Mouse (Mus musculus) mature B cell (primary cell): Measurements from ENCODE around the gene Bmpr1b.
"Not testable (repeated sequence)": the region's sequence is repeated elsewhere in the genome, so short reads cannot be mapped to it uniquely, and the experiment has no call there.

Source experiments
- in situ Hi-C: fragments of 300-500 bp; cut with MboI; formaldehyde crosslinking; loops from 2 replicates; pipeline ENCODE4 v1.14.3; 2019

Bmpr1b gene

DNA sequence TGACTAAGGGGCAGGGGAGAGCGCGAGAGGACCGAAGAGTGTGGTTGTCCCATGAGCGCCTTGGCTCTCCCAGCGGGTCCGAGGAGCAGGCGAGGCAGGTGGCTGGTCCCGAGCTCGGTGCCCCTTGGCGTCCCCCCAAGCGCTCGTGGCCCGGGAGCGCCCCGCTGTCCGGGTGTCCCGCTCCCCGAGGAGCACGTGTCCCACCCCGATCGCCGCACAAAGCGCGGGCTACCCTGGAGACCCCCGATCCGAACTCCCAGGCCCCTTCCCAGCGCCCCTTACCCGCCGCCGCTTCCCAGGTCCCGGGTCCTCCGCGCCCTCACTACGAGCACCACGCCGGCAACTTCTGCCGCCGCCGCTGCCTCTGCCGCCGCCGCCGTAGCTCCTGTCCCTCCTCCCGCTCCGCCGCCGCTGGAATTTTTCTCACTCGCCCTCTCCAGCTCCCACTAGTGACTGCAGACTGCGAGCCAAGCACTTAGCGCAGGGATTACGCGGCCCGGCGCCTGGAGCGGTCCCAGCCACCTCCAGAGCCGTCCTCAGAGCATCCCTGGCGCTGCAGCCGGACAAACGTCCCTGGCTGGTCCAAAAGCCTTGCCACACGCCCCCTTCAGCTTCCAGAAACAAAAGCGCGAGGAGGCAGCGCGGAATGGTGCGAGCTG is at the start of gene Bmpr1b:
TSS of gene Bmpr1b (minus strand) at position 563 of the 659 bp plus-strand sequence.
- in situ Hi-C loops: no loop called here

DNA sequence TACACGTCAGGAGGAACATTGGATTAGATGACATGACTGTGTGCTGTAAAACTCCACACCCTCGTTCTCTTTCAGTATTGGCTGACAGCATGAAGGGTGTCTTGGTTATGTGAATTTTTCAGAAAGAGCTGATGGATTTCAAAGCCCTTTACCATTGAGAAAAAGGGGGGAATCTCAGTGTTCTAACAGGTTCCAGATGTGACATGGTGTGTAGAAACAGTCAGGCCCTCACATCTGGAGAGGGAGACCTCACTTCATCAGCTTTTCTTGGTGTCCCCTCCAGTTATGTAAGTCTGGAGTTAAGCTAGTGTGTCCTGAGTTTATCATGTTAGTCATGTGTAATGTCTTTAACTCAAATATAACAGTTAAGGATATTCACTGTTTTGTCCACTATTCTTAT is 43.6 kb upstream of the Bmpr1b start:
- in situ Hi-C loops: no loop called here

DNA sequence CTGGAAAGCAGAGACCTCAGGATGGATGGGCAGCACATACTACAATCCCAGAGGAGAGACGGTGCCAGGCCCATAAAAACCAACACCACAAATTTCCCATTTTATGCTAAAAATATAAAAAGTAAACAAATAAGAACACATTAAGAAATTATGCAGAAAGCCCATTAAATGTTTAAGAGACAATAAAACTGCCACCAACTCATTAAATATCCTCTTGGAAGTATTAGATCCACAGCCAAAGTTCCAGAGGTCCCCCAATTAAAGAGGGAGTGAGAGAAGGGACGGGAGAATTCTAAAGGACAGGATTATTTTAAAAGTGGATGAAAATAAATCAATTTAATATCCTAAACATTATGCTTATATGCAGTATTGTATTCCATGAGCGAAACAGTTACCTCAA is 43.0 kb upstream of the Bmpr1b start:
- in situ Hi-C loops: no loop called here

DNA sequence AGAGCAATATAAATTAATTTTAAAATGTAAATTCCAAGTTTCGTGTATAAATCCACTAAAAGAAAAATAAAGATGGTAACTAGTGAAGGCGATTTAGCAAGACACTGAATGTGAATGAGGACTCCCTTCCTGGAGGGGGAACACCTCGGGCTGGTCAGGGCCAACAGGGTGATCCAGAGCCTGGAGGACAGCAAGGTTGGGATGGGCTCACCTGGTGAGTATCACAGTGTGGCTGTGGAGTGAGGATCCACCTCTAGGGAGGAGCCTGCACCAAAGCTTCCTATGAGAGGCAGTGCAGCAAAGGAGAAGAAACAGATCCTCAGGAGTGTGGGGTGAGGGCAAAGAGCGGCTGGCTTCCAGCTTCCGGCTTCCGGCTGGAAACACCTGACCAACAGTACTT is 40.8 kb upstream of the Bmpr1b start:
- in situ Hi-C loops: no loop called here

DNA sequence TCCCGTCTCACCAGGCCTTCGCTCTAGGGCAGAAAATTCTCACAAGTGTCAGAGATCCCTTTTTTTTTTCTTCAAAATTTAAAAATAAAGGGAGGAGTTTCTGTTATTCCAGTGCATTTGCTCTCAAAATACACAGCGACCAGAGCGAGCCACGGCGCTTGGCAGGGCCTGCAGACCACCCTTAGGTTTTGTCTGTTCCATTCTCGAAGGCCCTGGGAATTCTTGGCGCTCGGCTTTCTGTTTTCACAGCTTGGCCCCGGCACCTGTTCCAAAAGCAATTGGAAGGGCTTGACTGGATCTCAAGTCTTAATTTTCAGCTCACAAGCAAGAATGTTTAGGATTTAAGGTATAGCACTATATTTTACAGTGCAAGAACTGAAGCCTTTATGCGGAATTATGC is 39.8 kb upstream of the Bmpr1b start:
- in situ Hi-C loops: no loop called here

DNA sequence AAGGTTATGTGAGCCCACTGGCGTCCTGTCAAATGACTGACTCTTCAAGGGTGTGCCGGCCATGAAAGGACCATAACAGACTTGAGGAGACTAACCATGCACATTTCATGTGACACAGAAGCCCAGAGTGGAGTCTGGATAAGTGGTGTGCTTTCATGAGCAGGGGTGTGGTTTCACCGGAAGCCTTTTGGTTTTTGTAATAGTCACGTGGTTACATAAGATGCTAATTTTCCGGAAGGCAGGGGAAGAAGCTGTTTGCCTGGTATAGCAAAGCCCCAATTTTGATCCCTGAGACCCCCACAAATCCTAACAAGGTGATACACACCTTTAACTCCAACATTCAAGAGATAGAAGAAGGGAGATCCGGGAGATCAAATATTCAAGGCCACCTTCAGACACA is 38.3 kb upstream of the Bmpr1b start:
- in situ Hi-C loops: no loop called here

DNA sequence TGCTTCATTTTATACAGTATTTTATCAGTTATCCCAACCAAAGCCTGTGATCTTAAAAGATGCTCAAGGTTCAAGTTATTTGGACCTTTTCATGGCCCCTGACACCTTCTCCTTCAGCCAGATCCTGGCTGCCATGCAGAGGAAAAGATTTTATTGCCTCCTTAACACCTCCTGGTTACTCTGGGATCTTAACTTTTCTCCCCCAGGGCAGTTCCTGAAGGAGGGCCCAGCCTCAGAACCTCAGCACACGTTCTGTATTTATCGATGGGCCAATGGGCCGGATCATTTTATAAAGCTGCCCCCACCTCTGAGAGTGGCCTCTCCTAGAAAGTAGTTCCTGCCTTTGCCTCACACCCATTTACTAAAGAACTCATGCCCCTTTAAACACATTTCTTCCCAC is 37.1 kb upstream of the Bmpr1b start:
- in situ Hi-C loops: no loop called here

DNA sequence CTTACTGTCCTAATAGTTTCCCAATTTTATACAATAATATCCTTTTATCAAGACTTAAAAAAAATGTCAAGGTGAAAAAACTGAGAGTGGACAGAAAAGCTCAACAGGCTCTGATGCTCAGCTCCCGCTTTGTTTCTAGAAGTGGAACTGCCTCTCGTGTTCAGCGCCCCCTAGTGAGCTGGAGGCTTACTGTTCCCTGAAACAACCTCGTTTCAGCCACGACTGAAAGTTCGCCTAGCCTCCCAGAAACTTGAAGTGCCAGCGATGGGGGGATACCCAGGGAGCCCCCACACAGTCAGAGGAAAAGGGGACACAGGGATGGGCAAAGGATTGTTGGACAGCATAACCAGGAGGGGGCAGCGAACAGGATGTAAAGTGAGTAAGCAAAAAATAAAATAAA is 26.9 kb upstream of the Bmpr1b start:
- in situ Hi-C loops: no loop called here

DNA sequence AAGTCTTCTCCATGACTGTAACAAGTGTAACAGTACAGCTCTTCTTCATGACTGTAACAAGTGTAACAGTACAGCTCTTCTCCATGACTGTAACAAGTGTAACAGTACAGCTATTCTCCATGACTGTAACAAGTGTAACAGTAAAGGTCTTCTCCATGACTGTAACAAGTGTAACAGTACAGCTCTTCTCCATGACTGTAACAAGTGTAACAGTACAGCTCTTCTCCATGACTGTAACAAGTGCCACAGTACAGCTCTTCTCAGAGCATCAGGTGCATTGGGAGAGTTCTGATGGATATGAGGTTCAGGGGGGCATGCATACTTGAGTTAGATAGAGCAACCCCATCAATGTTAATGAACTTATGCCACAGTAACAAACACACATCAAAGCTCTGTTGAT is 22.4 kb upstream of the Bmpr1b start:
- in situ Hi-C loops: not testable (repeated sequence)

DNA sequence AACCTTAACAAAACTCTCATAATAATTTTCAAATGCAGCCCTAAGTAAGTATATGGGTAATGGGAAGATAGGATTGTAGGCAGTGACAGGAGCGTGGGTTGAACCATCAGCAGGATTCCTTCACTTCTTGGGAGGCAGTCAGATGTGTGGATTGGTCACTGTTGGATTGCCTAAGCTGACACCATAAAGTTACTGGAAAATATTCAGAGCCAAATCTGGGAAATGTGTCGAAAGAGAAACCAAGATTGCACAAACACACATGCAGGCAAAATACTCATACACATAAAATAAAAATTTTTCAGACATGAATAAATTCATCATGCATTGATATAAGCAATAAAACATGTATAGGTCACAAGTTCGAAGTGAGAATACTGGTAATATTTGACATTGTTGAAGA is 17.3 kb upstream of the Bmpr1b start:
- in situ Hi-C loops: no loop called here

DNA sequence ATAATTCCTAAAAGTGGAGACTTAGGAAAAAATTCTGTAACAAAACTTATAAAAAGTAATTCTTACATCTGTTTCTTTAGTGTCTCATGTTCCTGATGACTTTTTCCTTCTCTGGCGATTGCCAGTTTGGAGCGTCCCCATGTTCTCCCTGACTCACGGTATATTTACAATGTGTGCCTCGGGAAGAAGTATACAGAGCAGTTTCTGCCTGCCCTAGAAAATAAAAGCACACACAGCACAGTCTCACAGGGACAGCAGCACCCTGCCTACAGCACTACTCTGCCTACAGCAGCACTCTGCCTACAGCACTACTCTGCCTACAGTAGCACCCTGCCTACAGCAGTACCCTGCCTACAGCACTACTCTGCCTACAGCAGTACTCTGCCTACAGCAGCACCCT is 4.8 kb upstream of the Bmpr1b start:
- in situ Hi-C loops: no loop called here

DNA sequence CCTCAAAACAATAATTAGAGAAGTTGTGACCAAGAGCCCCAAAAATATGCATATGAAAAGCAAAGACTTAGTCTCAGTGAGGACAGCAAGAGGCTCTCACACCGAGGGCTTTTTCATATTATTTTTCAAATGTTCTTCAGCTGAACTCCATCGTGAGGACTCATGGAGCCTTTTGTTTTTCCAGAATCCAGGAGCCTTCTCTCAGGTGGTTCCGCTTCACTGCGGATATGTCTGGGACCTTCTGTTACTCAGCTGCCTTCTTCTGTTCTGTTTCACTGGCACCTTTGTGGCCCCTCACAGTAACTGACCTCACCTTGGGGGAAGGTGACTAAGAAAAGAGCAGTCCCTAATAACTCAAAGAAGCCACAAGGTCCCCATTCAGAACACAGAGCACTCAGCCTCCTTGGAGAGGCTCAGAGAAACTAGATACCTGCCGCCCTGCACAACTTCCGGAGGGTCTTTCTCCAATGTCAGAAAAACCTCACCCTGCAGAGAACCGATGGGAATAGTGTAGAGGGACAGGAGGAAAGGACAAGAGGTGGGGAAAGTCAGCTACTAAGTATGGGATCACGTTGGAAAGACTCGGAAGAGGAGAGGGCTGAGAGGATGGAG is 868 bp downstream of the Bmpr1b start:
- in situ Hi-C loops: no loop called here

DNA sequence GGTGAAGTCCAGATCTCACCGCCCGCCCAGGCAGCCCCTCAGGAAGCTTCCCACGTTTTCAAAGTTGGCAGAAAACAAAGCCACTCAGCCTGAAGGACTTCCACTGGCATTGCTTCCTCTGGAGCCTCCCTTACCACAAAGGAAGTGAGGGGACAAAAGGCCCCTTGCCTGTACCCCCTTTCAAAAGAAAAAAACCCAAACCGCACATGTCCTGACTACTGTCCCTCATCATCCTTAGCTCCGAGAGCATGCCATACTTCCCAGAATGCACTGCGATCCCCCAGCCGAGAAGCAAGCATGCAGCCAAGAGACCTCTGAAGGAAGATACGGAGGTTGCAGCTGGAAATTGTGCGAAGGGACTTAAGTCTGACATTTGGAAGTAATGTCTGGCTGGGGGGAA is 4.2 kb downstream of the Bmpr1b start:
- in situ Hi-C loops: no loop called here

DNA sequence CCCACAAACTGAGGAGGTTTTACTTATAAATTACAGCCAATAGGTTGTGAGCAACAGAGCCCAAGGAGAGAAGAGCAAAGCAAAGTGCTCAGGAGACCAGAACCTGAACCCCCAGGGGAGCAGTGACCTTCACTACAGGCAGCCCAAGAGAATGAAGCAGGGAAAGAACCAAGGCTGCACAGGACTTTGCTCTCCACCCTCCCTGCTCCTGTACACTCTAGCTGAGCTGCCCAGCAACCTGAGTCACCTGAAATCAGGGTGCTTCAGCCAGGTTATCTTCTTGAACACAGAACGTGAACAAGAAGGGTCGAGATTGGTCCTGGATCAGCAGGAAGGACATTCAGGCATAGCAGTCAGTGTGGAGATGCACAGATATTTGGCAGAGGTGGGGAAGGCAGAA is 5.3 kb downstream of the Bmpr1b start:
- in situ Hi-C loops: no loop called here

DNA sequence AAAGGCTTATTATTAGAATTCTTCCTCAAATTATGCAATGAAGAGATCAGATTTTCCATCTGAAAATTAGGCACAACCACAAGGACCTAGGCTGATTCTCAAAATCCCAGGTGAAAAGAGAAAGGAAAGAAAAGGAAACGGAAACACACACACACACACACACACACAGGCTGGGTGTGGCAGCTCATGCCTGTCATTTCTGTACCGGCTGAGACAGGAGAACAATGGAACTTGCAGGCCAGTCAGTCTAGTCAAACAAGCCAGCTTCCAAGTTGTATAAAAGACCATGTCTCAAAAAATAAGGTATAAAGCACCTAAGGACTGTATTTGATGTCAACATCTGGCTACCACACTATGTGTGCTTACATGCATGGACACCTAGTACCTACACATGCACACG is 7.8 kb downstream of the Bmpr1b start:
- in situ Hi-C loops: no loop called here

DNA sequence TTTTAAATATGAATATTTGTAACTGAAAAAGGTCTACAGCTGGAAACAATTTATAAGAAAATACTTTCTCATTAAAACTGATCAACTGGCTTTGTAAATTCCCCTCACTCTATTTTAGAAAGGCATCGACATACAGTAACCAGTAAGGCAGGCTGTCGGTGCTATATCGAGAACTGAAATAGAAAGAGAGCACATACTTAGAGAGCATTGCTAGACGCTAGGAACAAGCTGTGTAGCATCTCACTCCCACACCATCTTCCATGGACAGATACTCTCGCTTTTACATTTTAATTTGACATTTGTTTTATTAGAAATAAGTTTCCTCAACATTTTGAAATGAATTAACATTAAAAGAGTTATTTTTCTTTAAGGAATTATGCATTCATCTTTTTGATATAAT is 17.2 kb downstream of the Bmpr1b start:
- in situ Hi-C loops: no loop called here

DNA sequence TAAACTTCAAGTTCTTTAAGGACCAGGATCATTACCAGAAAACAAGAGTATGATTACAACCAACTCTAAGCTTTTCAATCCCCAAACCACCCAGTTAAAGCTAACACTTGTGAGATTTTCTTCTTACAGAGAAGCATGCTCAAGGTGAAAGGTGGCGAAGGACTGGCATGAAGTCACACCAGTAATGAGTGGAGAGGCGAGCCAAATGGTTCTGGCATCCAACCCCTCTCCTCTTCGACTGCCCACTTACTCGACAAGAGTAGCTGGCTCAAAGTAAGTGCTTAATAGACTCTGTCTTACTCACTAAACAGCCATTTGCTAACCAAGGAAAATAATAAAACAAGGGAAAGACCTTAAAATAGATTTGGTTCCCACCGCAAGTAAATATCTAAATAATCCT is 30.4 kb downstream of the Bmpr1b start:
- in situ Hi-C loops: no loop called here

DNA sequence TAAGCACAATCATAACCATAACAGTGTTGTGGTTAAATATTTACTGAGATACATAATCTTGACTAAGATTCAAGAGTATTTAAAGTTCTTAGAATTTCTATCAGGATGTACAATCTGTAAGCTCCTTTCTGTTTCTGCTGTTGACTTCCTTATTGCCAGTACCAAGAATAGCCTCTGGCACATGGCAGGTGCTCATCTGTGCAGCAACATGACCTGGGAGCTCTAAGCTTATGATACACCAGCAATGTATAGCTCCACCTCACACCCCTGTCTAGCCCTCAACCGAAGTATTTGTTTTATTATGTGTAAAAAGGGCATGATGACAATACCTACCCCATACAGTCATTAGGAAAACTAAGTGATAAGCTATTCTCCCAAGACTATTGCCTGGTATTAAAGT is 42.8 kb downstream of the Bmpr1b start:
- in situ Hi-C loops: no loop called here

DNA sequence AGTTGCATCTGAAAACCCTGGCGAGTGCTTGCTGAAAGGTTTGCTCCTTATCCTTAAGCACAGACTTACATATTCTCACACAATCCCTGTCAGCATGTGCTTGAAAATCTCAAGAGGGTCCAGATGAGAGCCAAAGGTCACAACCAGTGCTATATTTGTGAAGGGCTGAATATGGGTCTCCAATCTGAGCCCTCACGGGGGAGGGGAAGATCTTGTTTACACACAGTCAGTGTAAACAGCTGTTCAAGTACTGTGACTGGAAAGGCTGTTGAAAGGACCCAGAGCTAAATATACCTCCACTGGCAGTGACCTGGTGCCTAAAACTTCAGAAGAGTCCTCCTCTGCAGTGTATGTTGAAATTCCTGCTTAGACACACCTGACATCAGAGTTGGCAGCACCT is 43.7 kb downstream of the Bmpr1b start:
- in situ Hi-C loops: no loop called here

DNA sequence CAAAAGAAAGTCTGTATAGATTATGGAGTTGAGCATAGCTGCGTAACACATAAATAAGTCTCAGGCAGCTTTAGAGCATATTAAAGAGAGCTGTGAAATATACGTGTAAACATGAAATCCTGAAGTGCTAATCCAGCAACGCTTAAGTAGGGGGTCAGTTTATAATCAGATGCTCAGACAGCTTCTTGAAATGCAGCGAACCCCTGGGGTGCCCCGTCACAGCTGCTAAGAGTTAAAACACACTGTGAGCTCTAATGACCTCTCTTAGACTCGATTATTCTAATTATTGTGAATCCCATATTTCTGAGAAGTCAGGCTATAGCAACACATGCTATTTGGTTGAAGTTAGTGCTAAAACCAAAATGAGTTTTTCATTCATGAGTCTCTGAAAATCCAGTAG is 45.0 kb downstream of the Bmpr1b start:
- in situ Hi-C loops: no loop called here

DNA sequence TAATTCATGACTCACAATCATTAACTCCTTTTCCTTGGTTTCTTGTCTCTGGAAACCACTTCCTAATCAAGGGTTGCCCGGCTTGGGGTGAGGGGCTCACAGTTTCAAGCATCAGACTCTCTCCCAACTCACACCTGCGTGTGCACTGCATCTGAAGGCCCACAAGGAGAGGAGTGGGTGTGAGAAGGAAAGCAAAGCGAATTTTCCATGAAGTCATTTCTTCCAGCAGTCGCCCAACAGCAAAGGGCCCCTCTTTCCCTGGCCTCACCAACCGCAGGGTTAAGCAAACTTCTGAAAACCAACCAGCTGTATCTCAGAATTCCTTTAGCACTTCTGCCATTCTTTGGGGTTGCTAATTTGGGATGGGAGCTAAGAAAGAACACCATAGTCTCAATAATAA is 46.8 kb downstream of the Bmpr1b start:
- in situ Hi-C loops: no loop called here

DNA sequence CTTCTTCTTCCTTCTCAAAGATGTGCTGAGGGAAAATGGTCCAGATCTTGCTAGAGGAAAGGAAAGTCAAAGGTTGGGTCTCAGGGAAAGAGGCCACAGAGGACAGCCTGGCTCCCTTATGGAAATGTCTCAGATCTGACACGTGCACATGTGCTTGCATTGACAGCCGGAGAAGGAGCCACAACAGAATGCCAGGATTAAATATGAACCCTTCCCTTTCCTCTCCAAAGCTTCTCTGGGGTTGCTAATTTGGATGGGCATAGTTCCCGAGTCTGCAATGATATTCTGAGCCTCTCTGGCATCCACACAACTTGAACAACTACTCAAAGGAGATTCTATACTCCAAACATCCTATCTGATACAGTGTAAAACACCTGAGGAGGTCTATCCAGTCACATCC is 48.4 kb downstream of the Bmpr1b start:
- in situ Hi-C loops: no loop called here

DNA sequence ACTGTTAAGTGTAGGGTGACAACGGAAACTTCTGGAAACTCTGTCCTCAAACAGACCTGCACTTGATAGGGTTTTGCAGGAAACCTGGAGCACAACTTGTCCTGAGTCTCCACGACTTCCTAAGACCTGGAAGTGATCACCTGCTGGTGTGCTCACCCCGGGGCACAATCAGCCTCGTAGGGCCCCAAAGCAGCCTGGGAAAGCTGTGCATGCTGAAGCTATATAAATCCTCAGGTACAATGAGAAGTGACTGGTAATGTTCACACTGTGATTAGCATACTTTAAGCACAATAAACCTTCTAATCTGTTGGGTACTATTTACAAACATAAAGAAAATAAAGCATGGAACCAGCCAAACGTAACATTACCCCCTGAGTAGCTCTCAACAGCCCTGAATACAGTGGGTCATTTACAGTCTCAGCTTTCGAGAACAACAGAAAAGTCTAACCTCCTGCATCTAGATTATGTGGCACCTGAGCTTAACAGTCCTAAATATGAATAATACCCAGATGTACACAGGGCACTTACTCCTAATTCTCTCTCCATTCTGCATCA is 54.4 kb downstream of the Bmpr1b start:
- in situ Hi-C loops: no loop called here

DNA sequence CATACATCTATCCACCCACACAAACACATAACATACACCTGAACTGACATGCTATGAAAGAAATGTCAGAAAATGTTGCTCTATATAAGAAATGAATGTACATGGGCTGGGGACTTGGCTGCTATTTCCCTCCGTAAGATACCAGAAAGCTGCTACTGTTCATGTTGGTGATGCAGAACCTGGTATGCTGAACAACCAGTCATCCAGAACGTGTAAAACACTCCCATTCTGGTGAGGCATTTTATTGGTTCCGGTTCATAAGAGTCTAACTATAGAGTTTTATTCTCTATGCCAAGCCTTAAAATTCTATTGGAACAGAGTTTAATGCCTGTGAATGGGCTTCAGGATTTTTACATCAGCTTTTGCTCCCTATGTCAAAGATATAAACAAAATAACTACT is 55.0 kb downstream of the Bmpr1b start:
- in situ Hi-C loops: no loop called here
